Mouse (Mus musculus) stomach, postnatal 0 days (tissue): ENCODE results near the gene Ext2. TPM values are rescaled to one million over a fixed set of nuclear protein-coding genes. Genes with fewer than 3 reads are reported as not detected.

ENCODE experiments used
- ATAC-seq: fragments of 200-750 bp; cut with Nextera tagmentation; 2 replicates; pipeline ENCODE4 v1.8.0; 2017; ENCODE audit not compliant: low FRiP score, low TSS enrichment
- DNase-seq: peaks from one replicate; pipeline ENCODE4 v3.0.0-alpha.2; 2016; ENCODE audit warnings: low spot score
- H3K27ac ChIP-seq: fragments of 300-500 bp; sonication (generic); replicated peaks from 2 replicates; pipeline ENCODE4 v1.5.1; 2014; ENCODE audit warnings: mild to moderate bottlenecking, control low read depth
- H3K27me3 ChIP-seq: fragments of 300-500 bp; sonication (generic); 2 replicates; pipeline ENCODE4 v1.6.1; 2014; ENCODE audit warnings: low read length; ENCODE audit not compliant: control insufficient read depth, insufficient read depth
- H3K36me3 ChIP-seq: fragments of 300-500 bp; sonication (generic); 2 replicates; pipeline ENCODE4 v1.6.1; 2014; ENCODE audit warnings: low read length, mixed read lengths; ENCODE audit not compliant: control insufficient read depth, insufficient read depth
- H3K4me1 ChIP-seq: fragments of 300-500 bp; sonication (generic); replicated peaks from 2 replicates; pipeline ENCODE4 v1.6.1; 2014; ENCODE audit warnings: antibody characterized with exemption; ENCODE audit not compliant: control insufficient read depth, insufficient read depth
- H3K4me2 ChIP-seq: fragments of 300-500 bp; sonication (generic); replicated peaks from 2 replicates; pipeline ENCODE4 v1.6.1; 2014; ENCODE audit warnings: low read depth, mild to moderate bottlenecking, control low read depth, moderate library complexity
- H3K4me3 ChIP-seq: fragments of 300-500 bp; sonication (generic); 2 replicates; pipeline ENCODE4 v1.5.1; 2014; ENCODE audit warnings: low read depth, low read length, control low read depth
- H3K9ac ChIP-seq: fragments of 300-500 bp; sonication (generic); 2 replicates; pipeline ENCODE4 v1.6.1; 2014; ENCODE audit warnings: mild to moderate bottlenecking, low read length, control low read depth, mixed read lengths
- H3K9me3 ChIP-seq: fragments of 300-500 bp; sonication (generic); 2 replicates; pipeline ENCODE4 v1.6.1; 2016; ENCODE audit warnings: low read length; ENCODE audit not compliant: control insufficient read depth
- CTCF ChIP-seq: IDR thresholded peaks from 2 replicates; pipeline ENCODE4 v1.5.1; 2016; ENCODE audit warnings: antibody characterized with exemption, low read depth, mild to moderate bottlenecking, moderate library complexity
- EP300 ChIP-seq: optimal IDR thresholded peaks from 2 replicates; pipeline ENCODE3; 2016; ENCODE audit warnings: antibody characterized with exemption
- WGBS: fragments of 180-500 bp; shearing (Covaris S2); extraction: QIAGEN DNeasy Blood & Tissue Kit; methylation state at CpG from one replicate; pipeline ENCODE4 v1.1.7; 2014; 5-methylcytosine and 5-hydroxymethylcytosine counted together
- polyA plus RNA-seq: library from polyadenylated mRNA; unstranded; fragments of >200 nt; fragmentation: Nextera tagmentation; extraction: Ambion mirVana; gene quantifications from 2 replicates; pipeline ENCODE4 v1.2.1, GENCODE M21; 2015

Gene Ext2
- polyA plus RNA-seq, 1 experiment from 2014 or later: 51.2 TPM

GRCm38 (mm10) chr2:93858845-93859244 is 36.5 kb upstream of the Ext2 start:
- DNase-seq (no peak), ATAC-seq (no peak)
- H3K4me2 ChIP-seq: no peak overlapping the region
- H3K9me3 ChIP-seq: no peaks in the 10 kb centered on the region
- no peaks in the 10 kb centered on the region for H3K4me1 ChIP-seq
- no peak overlapping the region for H3K27ac ChIP-seq
- H3K4me3 ChIP-seq: no peak overlapping the region
- no peaks in the 10 kb centered on the region for H3K27me3 ChIP-seq
- TF ChIP-seq EP300 (no peak), CTCF (no peak)
- WGBS: 64% methylated on average over 12 of the region's 12 CpGs
- no peaks in the 10 kb centered on the region for H3K36me3 ChIP-seq
- H3K9ac ChIP-seq: no peak overlapping the region

DNA sequence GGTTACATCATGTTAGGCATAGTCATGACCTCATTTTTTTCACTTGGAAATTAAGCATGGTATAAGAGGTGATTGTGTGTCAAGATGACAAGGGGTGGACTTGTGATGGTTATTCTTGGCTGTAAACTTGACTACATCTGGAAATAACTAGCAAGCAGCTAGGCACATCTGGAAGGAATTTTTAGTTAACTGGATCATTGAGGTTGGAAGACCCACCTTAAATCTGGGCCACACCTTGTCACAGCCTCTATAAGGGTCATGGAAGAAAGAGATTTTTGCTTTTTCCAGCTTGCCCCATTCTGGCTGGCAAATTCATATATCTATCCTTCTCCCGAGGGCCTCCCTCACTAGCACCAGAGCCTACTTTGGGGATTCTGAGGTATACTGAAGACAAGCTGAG is 28.9 kb upstream of the Ext2 start:
- no peak overlapping the region for H3K27ac ChIP-seq
- WGBS: 87% methylated on average over 1 of the region's 1 CpGs
- H3K4me1 ChIP-seq: 0 out of 2 replicates have a peak, but pooled peaks cover 2% of the 10 kb centered on the region
- TF ChIP-seq EP300 (no peak), CTCF (no peak)
- no peaks in the 10 kb centered on the region for H3K36me3 ChIP-seq
- H3K9me3 ChIP-seq: no peaks in the 10 kb centered on the region
- H3K4me2 ChIP-seq: no peak overlapping the region
- no peak overlapping the region for H3K9ac ChIP-seq
- no peaks in the 10 kb centered on the region for H3K27me3 ChIP-seq
- H3K4me3 ChIP-seq: no peak overlapping the region
- ATAC-seq (no peak), DNase-seq (no peak)

GRCm38 (mm10) chr2:93850317-93850944 is 28.1 kb upstream of the Ext2 start:
- no peaks in the 10 kb centered on the region for H3K27me3 ChIP-seq
- 36% methylated on average over 13 of the region's 13 CpGs for WGBS
- H3K4me2 ChIP-seq: peak overlapping the region; percentile 81; the same call in 1 of the 2 replicates
- TF ChIP-seq CTCF (no peak), EP300 (no peak)
- H3K4me3 ChIP-seq: no peak overlapping the region
- H3K4me1 ChIP-seq: 0 out of 2 replicates have a peak, but pooled peaks cover 2% of the 10 kb centered on the region
- no peak overlapping the region for H3K9ac ChIP-seq
- H3K9me3 ChIP-seq: no peaks in the 10 kb centered on the region
- no peak for ATAC-seq
- no peak for DNase-seq
- no peaks in the 10 kb centered on the region for H3K36me3 ChIP-seq
- no peak overlapping the region for H3K27ac ChIP-seq

DNA sequence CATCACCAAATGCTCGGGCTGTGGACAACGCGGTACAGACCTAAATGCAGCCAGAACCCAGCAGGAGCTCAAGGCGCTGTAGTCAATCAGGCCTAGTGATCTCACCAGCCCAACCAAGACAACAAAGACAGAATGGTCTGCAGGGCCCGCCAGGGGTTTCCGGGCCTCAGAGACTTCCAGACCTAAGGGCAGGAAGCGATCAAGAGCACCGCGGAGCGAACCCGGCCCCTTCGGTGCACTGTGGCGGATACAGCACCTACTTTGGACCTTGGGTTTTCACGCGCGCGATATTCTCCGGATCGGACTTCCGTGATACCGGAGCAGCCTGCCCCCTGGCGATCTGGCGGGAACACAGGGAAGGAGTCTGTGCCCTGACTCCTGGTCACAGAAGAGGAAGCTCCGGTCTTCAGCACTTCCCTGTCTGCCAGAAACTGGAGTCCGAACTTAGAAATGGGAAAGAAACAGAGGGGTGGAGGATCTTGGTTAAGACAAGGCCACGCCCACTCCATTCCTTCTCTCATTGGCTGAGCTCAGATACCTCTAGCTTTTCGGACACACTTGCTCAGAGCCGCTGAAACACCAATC is 27.2 kb upstream of the Ext2 start, which contains the start of gene Accs:
TSS of gene Accs (minus strand) at position 439 of the 585 bp plus-strand sequence.
- DNase-seq (peak; percentile 82), ATAC-seq (peak; percentile 84)
- Histone ChIP-seq H3K36me3 (no peaks in the 10 kb centered on the region), H3K9ac (peak within 1 kb of the TSS; percentile 73), H3K4me1 (0 out of 2 replicates have a peak, but pooled peaks cover 2% of the 10 kb centered on the region), H3K27me3 (no peaks in the 10 kb centered on the region), H3K4me2 (peak within 1 kb of the TSS; percentile 81), H3K27ac (peak within 1 kb of the TSS; percentile 79), H3K4me3 (peak within 1 kb of the TSS; percentile 56), H3K9me3 (no peaks in the 10 kb centered on the region)
- TF ChIP-seq CTCF (peak; percentile 75), EP300 (no peak)
- under 1% methylated on average over 28 of the region's 28 CpGs for WGBS

DNA sequence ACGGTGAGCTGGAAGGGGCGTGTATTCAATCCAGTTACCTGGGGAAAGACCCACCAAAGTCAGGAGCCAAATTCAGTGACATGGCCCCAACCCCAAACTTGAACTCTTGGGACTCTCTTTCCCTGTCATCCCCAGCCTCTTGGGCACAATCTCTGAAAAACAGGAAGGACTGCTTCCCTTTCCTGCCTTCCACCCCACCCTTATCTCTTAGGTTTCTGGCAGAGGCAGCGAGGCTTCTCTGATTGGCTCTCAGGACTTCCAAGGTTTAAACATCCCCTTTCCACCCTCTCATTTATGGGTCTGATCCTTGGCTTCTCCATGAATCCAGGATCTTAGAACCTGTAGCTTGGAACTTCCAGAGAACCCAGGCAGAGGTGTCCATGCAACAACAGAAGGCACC is 19.0 kb upstream of the Ext2 start:
- peaks cover 12% of the 10 kb centered on the region; the same call in 1 of the 2 replicates for H3K36me3 ChIP-seq
- ATAC-seq (no peak), DNase-seq (no peak)
- H3K27ac ChIP-seq: no peak overlapping the region
- WGBS: 93% methylated on average over 3 of the region's 3 CpGs
- TF ChIP-seq EP300 (no peak), CTCF (no peak)
- H3K4me1 ChIP-seq: no peaks in the 10 kb centered on the region
- H3K27me3 ChIP-seq: no peaks in the 10 kb centered on the region
- H3K9me3 ChIP-seq: no peaks in the 10 kb centered on the region
- no peak overlapping the region for H3K9ac ChIP-seq
- no peak overlapping the region for H3K4me2 ChIP-seq
- H3K4me3 ChIP-seq: no peak overlapping the region

DNA sequence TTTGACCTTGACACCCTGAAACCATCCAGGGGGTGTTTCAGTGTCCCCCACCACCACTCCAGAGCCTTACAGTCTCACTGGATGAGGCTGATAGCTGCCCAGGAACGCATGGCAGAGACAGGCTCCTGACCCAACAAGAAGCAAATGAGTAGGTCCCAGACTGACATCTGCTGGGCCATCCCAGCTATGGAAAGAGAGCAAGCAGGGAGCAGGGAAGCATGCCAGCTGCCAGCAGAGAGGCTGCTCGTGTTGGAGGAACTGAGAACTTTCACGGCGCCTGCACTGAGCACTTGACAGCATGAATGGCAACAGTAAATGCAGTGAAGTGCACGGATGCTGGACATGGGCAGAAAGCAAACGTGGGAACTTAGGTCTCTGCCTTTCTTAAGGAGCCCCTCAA is 17.7 kb upstream of the Ext2 start:
- 82% methylated on average over 6 of the region's 6 CpGs for WGBS
- Histone ChIP-seq H3K9ac (no peak overlapping the region), H3K36me3 (peaks cover 12% of the 10 kb centered on the region; the same call in 1 of the 2 replicates), H3K4me1 (no peaks in the 10 kb centered on the region), H3K9me3 (no peaks in the 10 kb centered on the region), H3K4me2 (no peak overlapping the region), H3K27ac (no peak overlapping the region), H3K27me3 (no peaks in the 10 kb centered on the region), H3K4me3 (no peak overlapping the region)
- DNase-seq (no peak), ATAC-seq (no peak)
- TF ChIP-seq EP300 (no peak), CTCF (no peak)
